Mouse (Mus musculus): Measurements from ENCODE around the gene Nt5dc3.

- TF ChIP-seq CTCF (IDR thresholded peaks at IDR 0.05; ENCODE audit: low read depth, low read length) = no peak
- TF ChIP-seq POLR2AphosphoS5 (IDR thresholded peaks at IDR 0.05; ENCODE audit: insufficient replicate concordance, low read depth, low read length) = no peak
These were observed 35.9 kb upstream of the Nt5dc3 start for GRCm38 (mm10) chr10:86742918-86743317.

Data from G1E (cell line).